Mouse (Mus musculus) layer of hippocampus, postnatal 25 days (tissue): ENCODE data around the gene Fbxl16. TPM values are rescaled to one million over a fixed set of nuclear protein-coding genes. Genes with fewer than 3 reads are reported as not detected.

Experiments used
- DNase-seq, 2 experiments: peaks; one replicate each; pipeline ENCODE4 v3.0.0; 2022; ENCODE audit warnings: mixed read lengths in 2 of 2, low spot score in 1 of 2; ENCODE audit errors: extremely low spot score in 1 of 2
- total RNA-seq, 2 experiments: library from RNA; stranded (reverse); gene quantifications; 2 replicates each; pipeline ENCODE4 v1.2.3; 2021

Gene Fbxl16
- total RNA-seq, 2 experiments from 2014 or later, result 637 to 657 TPM

DNA sequence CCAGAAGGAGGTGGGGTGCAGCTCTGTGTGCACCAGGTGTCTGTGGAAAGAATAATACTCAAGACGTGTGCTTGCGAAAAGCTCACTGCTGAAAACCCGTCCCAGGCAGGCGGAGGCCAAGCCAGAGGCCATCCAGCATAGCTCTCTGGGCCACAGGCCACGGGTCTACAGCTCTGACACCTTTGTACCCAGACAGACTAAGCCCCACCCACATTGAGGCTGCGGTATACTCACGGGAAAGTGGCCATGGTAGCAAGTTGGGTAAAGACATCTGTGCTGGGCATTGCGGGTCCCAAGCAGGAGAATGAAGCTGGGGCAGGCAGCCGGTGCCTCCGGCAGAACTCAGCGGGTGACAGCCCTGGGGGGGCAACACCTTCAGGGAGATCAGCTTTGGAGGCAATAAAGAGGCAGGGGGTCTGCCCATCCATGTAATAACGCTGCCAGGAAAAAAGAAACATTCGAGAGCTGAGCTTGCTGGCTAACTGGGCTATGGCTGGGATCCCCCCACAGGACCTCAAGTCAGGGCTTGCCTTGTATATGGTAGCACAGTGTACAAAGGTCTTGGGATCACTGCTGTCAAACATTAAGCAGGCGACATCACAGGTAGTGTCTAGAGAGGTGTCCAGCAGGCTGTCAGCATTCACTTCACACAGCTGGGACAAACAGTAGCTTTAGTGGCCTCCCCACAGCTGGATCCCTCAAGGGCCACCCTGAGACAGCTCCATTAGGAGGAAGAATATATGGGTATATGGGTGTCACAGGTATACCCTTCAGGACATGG lies 30.8 kb downstream of the Fbxl16 start:
- DNase-seq, result no peak

DNA sequence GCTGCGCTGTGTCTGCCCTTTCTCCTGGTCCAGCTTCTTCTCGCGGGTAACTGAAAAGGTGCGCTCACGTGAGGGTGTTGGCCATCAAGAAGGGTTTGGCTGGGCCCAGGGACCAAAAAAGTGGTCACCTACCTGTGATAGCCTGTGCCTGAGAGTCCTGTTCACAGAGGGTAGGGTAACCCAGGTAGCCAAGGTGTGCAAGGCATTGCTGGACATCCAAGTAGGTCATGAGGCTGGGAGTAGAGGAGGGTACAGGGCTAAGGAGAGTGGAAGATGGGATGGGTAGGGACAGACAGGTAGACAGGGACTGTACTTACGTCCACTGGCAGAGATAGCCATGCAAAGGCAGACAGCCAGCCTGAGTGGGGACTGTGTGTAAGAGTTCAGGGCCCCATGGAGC lies 31.6 kb downstream of the Fbxl16 start:
- DNase-seq, result no peak

GRCm38 (mm10) chr17:25841117-25841880 lies 32.4 kb downstream of the Fbxl16 start, which contains the start of gene Gm20683:
Gm20683 (minus strand) TSS chr17:25841763.
- no peak for DNase-seq

DNA sequence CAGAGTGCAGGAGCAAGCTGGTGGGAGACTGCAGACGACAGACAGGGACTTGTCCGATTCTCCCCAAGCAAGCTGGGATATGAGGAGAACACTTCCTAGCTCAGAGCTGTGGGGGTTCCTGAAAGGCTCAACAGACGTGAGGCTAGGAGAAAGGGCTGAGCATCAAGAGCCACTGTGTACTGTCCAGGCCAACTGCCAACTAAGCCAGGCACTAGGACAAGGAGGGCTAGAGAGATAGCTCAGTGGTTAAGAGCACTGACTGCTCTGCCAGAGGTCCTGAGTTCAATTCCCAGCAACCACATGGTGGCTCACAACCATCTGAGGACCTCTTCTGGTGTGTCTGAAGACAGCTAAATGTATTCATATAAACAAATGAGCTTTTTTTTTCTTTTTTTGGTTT lies 33.6 kb downstream of the Fbxl16 start:
- no peak for DNase-seq

- no peak for DNase-seq
Measured at GRCm38 (mm10) chr17:25843122-25843521, 34.2 kb downstream of the Fbxl16 start.

DNA sequence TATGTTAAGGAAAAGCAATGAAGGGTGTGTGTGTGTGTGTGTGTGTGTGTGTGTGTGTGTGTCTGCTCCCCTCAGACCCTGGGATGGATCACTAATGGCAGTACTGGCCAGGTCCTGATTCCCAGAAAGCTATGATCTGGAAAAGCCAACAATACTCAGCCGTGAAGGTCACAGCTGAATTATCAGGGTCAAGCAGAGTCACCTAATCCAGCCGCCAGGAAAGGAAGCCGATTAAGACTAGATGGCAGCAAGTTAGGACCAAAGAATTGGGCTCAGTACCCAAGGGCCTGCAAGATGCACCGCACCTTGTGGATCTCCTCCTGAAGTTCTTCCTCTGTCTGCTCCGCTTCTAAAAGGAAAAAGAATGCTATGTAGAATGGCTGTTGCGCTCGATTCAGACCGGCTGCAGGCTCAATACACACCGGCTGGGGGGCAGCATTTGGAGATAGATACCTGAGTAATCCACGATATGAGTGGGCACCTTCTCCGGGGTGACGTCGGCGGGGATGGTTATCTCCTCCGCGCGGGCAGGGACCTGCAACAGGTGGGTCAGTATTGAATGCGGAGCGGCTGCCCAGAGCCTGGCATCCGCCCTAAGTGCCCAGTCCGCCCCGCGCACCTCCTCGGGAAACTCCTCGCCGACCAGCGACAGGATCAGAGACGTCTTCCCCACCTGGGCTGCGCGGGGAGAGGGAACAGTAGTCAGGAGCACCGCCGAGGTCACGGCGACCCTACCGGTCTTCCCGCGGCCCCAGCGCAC lies 34.9 kb downstream of the Fbxl16 start:
- DNase-seq, result peak in 1 of 2 experiments; percentile 33

DNA sequence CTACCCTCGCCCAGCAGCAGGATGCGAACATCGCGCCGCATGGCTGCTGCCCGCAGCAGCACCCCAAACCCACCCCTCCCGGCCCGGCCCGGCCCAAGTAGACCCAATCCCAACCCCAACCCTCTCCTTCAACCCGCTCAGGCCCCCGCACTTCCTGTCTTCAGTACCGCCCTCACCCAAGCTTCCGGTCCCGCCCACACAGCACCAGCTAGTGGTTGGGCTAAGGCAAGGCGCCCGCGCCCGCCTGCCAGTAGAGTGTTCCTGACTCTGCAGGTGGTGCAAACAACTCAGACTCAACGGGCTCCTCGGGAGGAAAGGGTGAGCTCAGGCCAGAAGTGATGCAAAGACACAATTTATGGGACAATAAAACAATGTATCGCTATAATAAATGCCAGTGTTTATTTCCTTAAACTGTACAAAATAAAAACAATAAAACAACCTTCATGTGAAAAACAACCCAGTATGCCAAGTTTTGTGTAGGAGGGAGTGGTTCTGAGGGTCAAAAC lies 35.6 kb downstream of the Fbxl16 start, which contains the start of gene Rhot2:
Gene Rhot2 (minus strand): TSS at position 456 of the 506 bp plus-strand sequence.
- DNase-seq, result peak; percentile 86 to 89

DNA sequence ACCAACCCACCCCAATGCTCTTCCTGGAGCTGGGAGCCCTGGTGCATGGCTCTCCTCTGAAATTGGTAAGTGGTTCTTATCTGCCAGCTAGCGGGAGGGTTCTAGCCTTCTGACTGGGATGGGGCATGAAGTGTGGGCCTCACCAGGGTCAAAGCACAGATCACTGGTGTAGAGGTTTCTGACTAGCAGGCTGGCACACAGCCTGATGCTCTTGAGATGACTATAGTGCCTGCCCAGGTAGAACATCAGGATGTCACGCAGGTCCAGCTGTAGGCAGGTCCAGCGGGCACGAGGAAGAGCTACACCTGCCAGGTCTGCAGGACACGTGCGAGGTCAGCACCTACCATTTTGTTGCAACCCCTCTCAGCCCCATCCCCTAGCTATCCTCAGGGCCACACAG lies 51.3 kb downstream of the Fbxl16 start:
- DNase-seq, result no peak

DNA sequence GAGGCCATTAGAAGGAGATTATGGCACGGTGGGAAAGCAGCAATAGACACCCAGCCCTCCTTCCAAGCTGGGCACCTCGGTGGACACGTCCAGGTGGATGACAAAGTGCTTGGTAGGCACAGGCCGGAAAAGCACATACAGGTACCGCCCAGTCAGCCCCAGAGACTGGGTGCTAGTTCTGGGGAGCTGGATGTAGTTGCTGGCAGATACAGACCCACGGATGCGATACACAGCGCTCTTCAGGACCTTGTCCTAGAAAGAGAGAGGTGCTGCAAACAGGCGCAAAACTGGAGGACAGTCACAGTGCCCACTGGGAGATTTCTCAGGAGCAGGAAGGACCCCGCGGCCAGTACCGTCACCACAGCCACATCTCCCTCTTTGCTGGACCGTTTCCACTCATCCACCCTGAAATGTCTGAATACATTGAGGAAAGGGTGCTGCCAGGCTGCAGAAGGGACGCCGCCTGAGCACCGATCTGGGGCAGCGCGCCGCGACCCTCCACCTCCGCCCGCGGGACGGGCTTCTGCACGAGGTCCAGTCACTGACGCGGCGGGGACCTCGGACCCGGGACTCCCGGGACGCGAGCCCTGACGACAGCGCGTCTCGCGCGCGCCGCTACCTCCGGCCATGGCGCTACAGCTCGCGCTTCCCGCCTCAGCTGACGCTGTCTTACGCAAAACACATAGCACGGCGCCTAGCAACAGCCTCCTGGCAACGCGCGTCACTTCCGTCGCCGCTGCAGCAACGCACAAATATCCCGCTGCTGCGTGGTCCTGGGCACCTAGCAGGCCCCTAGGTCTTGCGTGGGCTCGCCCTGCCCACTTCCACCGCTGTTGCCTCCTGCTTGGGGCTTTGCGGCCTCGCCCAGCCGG lies 52.2 kb downstream of the Fbxl16 start, which contains the start of gene Wdr90:
Gene Wdr90 (minus strand): TSS at position 670 of the 872 bp plus-strand sequence.
- peak; percentile 84 to 85 for DNase-seq

GRCm38 (mm10) chr17:25861704-25862612 lies 53.1 kb downstream of the Fbxl16 start:
- no peak for DNase-seq

- no peak for DNase-seq
Measured at GRCm38 (mm10) chr17:25863681-25864080, 54.8 kb downstream of the Fbxl16 start.

GRCm38 (mm10) chr17:25864311-25864710 lies 55.4 kb downstream of the Fbxl16 start:
- DNase-seq, result no peak

GRCm38 (mm10) chr17:25865288-25865687 lies 56.4 kb downstream of the Fbxl16 start:
- DNase-seq, result no peak

- DNase-seq, result no peak
Measured at GRCm38 (mm10) chr17:25866172-25866571, 57.3 kb downstream of the Fbxl16 start.

DNA sequence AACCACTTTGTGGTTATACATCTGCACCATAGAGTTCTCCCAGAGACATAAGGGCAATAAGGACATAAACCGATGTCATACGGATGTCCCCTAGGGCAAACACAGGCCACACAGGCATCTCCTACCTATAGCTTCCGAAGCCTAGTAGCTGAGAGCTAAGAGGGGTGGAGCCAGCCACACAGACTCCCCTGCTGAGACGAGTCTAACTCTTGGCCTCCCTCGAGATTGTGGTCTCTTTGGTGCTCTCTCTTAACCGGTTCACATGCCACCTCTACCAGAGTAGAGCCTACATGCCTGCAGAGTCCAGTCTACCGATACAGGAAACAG lies 58.6 kb downstream of the Fbxl16 start:
- DNase-seq, result no peak

DNA sequence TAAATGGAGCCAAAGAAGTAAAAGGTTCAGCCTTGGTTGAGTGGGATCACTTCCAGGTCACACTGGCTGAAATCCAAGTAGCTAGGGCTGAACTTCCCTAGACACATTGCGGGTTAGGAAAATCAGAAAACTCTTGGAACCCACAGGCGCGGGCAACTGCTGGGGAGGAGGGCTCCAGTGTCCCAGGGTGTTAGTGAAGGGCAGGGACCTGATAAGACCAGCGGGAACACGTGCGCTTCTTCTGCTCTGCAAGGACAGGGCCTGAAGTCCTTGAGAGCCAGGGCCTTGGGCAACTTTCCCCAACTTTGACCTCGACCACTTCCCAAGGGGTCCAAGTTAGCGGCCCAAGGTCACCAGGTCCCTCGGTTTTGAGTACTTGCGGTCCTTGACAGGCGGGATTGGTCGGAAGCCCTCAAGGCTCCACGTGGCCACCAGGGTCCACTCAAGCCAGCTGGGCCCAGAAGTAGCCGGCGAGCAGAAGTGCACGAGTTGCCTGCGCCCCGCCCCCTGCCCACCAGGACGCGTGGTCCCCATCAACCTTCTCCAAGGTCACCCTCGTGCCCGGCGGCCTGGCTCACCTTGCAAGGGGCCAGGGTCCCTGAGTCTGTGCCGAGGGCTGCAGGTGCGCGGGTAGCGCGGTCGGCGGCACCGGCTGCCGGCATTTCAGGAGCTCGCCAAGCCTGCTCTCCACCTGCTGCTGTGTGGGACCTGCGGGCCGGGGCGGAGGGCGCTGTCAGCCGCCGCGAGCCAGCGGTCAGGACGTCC lies 59.1 kb downstream of the Fbxl16 start:
- no peak for DNase-seq

GRCm38 (mm10) chr17:25868601-25869191 lies 59.8 kb downstream of the Fbxl16 start, which contains the start of gene Mcrip2:
Mcrip2 (minus strand) TSS chr17:25868764.
- DNase-seq, result peak; percentile 62 to 64
